Mouse (Mus musculus): Measurements from ENCODE around the gene Rpl27.

- TF ChIP-seq ZNF384 (IDR thresholded peaks at IDR 0.05; ENCODE audit: low read depth, low read length) (no peak), HCFC1 (IDR thresholded peaks at IDR 0.05; ENCODE audit: borderline replicate concordance, insufficient read depth, low read length) (no peak)
Observed at GRCm38 (mm10) chr11:101469155-101469554, 27.1 kb downstream of the Rpl27 start.
